Mouse (Mus musculus): Measurements from ENCODE around the gene Cnbp.

Gene Cnbp

DNA sequence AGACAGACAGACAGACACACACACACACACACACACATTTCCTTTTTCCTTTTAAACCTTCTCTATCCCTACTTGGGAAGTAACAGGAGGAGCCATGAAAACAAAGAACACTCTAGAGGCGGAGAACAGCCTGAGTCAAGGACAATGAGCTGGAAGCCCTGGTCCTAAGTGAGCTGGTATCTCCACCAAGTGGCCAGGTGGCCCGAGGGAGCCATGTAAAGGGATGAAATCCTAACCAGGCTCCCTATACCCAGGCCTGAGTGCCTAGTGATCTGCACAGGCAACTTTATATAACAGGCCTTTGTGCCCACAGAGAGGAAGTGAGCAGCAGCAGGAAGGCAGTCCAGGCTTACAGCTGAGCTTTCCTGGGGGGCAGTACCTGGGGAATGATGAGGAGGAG is 44.0 kb downstream of the Cnbp start:
- in situ Hi-C loops (cut with MboI, MseI): loop anchor here (5.0 to 10.0 kb wide), 2 partner anchors 45 to 342 kb away; no protein-coding TSS in a partner anchor

DNA sequence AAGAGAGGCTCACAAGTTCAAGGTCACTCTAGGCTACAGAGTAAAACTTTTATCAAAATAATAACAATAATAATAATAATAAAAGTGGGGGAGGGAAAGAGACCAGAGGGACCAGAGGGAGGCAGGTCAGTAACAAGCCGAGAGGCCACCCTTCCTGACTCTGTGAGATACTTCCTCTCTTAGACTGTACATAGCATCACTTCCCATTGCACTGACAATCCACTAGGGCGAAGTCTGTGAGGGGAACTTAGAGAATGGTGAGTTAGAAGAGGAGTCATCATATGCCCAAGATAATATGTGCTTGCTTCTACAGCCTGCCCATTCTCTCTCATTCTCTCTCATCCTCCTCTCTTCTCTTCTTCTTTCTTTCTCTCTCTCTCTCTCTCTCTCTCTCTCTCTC is 44.9 kb downstream of the Cnbp start:
- in situ Hi-C loops (cut with MboI, MseI): loop anchor here (5.0 to 10.0 kb wide), 2 partner anchors 44 to 341 kb away; no protein-coding TSS in a partner anchor

DNA sequence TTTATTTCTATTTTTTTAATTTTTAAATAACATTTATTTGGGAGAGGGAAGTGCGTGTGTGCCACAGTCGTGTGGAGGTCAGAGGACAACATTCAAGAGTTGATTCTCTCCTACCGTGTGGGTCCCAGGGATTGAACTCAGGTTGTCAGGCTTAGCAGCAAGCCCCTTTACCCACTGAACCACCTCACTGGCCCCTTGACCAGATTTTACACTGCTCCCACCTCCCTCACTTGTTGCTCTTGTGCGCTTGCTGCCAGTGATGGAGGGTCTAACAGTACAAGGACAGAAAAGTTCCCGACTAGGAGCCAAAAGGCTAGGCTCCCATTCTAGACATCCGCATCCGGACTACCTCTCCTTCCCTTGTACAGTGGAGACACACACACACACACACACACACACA is 45.5 kb downstream of the Cnbp start:
- in situ Hi-C loops (cut with MboI, MseI): loop anchor here (5.0 to 10.0 kb wide), 2 partner anchors 43 to 341 kb away; no protein-coding TSS in a partner anchor

DNA sequence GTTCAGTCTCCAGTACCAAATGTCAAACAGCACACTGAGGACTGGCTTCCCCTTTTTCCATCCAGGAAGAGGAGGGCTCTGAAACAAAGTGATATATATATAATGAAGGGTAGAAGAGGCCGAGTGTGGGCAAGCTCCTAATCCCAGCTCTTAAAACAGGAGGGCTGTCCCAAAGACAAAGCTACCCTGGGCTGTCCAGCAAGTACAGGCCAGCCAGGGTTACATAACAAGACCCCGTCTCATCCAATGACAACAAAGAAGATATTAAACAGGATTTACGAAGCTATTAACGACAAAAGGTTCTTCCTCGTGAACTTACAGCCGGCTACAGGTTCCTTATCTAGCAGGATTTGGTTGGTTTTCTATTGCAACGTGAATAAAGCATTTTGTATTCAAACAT is 46.0 kb downstream of the Cnbp start:
- in situ Hi-C loops (cut with MboI, MseI): loop anchor here (5.0 to 10.0 kb wide), 2 partner anchors 43 to 340 kb away; no protein-coding TSS in a partner anchor

DNA sequence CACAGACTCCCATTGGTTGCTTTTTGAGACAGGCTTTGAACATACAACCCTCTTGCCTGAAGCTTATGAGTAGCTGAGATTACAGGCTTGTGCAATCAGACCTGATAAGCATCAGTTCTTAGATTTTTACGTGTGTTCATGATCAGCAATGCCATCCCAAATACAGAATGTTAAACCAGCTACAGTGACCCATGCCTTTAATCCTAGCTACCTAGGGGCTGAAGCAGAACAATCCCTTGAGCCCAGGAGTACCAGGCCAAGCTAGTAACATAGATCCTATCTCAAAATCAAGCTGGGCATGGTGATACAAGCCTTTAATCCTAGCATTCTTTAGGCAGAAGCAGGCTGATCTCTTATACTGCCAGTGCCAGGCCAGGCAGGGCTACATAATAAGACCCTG is 46.9 kb downstream of the Cnbp start:
- in situ Hi-C loops (cut with MboI, MseI): loop anchor here (10.0 kb wide), 1 partner anchor 339 kb away; no protein-coding TSS in a partner anchor

DNA sequence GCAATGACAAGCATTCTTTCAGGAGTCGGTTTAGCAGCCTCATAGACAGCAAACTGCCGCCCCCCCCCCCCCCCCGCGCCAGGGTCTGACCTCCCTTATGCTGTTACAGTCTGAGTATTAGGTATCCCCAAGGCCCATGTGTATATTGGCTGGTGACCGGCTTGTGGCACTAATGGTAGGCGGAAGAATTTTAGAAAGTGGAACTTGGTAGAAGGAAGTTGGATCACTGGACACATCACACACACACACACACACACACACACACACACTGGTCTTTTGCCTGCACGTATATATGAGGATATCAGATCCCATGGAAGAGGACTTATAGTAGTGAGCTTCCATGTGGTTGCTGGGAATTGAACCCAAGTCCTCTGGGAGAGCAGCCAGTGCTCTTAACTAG is 48.4 kb downstream of the Cnbp start:
- in situ Hi-C loops (cut with MboI, MseI): loop anchor here (10.0 kb wide), 1 partner anchor 338 kb away; no protein-coding TSS in a partner anchor

DNA sequence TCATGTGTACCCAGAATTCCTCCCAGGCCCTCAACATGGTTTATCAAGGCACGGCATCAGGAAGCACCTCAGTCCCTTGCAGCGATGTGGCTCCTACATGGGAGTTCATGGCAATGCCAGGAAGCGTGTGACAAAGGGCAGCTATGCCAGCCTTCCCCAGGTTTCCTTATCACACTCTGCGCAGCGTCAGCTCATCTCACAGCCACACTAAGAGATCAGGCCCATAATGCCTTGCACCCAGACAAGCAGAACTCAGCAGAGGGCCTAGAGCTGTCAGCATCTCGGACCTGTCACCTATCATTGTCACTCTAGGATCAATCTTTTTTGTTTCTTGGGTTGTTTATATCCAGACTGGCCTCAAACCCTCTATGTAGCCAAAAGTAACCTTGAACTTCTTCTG is 51.3 kb downstream of the Cnbp start:
- in situ Hi-C loops (cut with MboI, MseI): no loop called here

DNA sequence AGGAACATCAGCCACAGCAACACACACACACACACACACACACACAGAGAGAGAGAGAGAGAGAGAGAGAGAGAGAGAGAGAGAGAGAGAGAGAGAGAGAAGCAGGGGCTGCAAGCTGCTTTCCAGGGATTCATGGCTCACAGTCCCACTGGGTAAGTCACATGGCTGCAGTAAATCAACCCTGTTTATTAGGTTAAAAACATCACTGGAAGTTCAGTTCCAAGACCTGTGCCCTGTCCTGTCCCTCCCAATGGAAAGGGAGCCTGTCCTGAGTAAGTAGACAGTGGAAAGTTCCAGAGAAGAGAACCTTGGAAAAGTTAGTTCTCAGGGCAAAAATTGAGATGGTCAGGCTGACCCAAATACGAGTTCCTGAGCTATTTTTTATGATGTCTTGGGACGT is 53.6 kb downstream of the Cnbp start:
- in situ Hi-C loops (cut with MboI, MseI): no loop called here

DNA sequence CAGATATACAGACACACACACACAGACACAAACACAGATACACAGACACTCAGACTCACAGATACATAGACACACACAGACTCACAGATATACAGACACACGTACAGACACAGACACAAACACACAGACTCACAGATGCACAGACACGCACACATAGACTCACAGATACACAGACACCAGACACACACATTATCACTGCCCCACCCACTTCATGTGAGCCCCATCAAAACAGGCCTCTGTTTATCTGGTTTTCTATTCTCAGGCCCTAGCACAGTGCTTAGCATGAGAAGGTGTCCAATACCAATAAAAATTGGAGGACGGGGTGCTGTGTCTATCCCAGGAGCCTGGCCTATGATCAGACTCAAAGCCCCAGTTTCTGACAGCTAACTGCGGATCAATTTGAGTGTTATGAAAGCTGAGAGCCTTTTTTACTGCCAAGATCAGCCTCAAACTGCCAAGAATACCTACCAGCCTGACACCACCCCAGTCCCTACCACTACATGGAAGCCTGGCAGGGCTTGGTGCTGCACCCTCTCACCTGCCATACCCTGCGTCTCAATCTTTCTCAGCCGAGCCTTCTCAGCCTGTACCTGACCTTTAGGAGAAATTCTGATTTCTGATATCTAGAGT is 54.5 kb downstream of the Cnbp start:
- in situ Hi-C loops (cut with MboI, MseI): no loop called here

DNA sequence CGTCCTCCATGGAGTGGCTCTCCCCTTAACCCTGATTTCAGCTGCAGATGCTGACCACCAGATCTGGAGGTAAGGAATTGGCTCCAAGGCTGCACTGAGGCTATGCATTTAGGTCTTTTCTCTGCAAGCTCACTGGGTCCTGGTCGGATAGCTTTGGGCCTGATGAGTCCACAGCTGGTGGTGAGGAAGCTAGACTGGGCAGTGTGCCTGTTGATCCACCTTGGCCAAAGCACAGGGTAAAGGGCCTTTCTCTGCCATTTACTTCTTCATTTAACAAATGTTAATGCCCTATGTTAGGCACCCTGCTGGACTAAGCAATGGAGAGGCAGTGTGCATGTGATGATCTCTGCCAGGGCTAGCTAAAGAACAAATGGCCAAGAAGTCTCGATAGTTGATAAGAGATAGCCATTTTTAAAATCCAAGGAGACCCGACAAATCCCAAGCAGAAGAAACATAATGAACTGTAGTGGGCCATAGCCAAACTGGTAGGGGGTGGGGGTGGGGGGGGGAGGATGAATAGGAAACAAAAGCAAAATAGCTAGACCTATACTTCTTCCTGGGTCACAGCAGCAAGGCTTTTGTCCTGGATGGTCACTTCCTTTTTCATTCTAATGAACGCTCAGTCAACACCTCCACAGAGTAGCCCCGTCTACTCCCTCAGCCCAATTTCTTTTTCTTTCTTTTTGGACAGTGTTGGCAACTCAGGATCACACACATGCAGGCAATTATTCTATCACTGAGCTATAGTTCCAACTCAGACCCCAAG is 55.3 kb downstream of the Cnbp start:
- in situ Hi-C loops (cut with MboI, MseI): no loop called here

DNA sequence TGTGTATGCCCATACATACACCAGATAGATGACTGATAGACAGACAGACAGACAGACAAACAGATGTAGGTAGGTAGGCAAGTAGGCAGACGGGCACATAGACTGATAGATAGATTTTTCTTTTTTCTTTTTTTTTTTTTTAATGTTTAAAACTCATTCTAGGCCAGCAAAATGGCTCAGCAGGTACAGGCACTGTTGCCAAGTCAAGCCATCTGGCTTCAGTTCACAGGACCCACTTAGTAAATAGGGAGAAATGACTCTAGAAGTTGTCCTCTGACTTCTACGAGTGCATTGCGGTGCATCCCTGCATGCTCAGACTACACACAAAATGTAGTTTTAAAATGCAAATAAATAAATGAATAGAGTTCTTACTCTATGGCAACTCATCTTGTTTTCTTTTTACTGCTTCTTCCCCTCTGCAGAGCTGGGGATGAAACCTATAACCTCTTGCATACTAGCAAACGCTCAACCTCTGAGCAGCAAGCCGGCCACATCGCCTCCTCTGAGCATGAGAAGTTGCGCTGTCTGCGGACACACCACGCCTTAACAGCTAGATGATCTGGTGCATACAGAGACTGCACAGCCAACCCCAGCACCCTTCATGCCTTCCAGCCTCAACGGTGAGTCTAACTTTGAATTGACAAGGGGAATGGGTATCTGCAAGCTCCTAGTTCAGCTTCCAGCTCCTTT is 56.9 kb downstream of the Cnbp start:
- in situ Hi-C loops (cut with MboI, MseI): no loop called here

Measured in T-helper 2 cell (primary cell).